Mouse (Mus musculus): ENCODE results near the gene Polm. TPM values are rescaled to one million over a fixed set of nuclear protein-coding genes. Genes with fewer than 3 reads are reported as not detected.
A peak's percentile ranks its signal among the peaks of the same experiment; 100 is the strongest.

Polm gene
- polyA plus RNA-seq, 1 experiment = 10.6 TPM

DNA sequence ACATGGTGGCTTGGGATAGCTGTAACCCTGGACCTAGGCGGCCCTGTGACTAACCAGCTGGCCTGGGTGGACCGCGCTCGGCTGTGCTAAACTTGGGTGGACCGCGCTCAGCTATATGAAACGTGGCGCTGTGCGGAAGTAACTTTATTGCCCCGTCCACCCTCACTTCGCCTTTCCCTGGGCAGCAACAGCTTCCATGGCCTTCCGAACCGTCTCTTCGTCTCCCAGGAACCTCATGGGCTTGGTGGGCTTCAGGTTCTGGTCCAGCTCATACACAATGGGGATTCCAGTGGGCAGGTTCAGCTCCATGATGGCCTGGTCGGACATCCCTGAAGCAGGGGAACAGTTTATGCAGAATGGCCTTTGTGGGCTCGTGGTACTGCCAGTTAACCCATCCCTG lies 36.3 kb downstream of the Polm start:
- no peaks in the 10 kb centered on the region; the same call in 1 of the 2 replicates for H3K4me1 ChIP-seq (ENCODE audit: control insufficient read depth, insufficient read depth, low read length)
- no peak overlapping the region for H3K27ac ChIP-seq (ENCODE audit: insufficient read depth, low read length)
- TF ChIP-seq CTCF (IDR thresholded peaks at IDR 0.05; ENCODE audit: extremely low read depth, insufficient read depth, low read length) (no peak), POLR2A (IDR thresholded peaks at IDR 0.05; ENCODE audit: extremely low read depth, insufficient read depth, low read length) (no peak)
- H3K4me3 ChIP-seq (ENCODE audit: insufficient read depth, low read length) = no peak overlapping the region

GRCm38 (mm10) chr11:5799621-5800490 lies 38.0 kb downstream of the Polm start:
- no peak for TF ChIP-seq CTCF (IDR thresholded peaks at IDR 0.05; ENCODE audit: extremely low read depth, insufficient read depth, low read length)
- TF ChIP-seq POLR2A (IDR thresholded peaks at IDR 0.05; ENCODE audit: extremely low read depth, insufficient read depth, low read length) = no peak
- no peak overlapping the region for H3K4me3 ChIP-seq (ENCODE audit: insufficient read depth, low read length)

DNA sequence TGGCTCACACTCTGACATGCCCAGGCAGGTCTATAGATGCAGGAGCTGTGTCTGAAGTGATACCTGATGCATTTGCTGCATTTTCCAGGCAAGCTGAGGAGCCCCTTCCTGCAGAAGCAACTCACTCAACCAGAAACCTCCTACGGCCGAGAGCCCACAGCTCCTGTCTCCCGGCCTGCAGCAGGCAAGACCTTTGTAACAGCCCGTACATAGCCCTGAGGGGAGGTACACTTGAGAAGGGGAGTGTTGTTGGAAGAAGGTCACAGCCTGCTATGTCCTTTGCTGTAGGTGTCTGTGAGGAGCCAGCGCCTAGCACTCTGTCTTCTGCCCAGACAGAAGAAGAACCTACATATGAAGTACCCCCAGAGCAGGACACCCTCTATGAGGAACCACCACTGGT lies 39.9 kb downstream of the Polm start:
- Histone ChIP-seq H3K27ac (ENCODE audit: insufficient read depth, low read length) (no peak overlapping the region), H3K4me3 (ENCODE audit: insufficient read depth, low read length) (no peak overlapping the region), H3K4me1 (ENCODE audit: control insufficient read depth, insufficient read depth, low read length) (no peaks in the 10 kb centered on the region; the same call in none of the 2 replicates)
- TF ChIP-seq POLR2A (IDR thresholded peaks at IDR 0.05; ENCODE audit: extremely low read depth, insufficient read depth, low read length) (no peak), CTCF (IDR thresholded peaks at IDR 0.05; ENCODE audit: extremely low read depth, insufficient read depth, low read length) (no peak)

More at GRCm38 (mm10) chr11:5799621-5800490, 38.0 kb downstream of the Polm start:
- Histone ChIP-seq H3K27ac (ENCODE audit: insufficient read depth, low read length) (no peak overlapping the region), H3K4me1 (ENCODE audit: control insufficient read depth, insufficient read depth, low read length) (no peaks in the 10 kb centered on the region; the same call in none of the 2 replicates)

DNA sequence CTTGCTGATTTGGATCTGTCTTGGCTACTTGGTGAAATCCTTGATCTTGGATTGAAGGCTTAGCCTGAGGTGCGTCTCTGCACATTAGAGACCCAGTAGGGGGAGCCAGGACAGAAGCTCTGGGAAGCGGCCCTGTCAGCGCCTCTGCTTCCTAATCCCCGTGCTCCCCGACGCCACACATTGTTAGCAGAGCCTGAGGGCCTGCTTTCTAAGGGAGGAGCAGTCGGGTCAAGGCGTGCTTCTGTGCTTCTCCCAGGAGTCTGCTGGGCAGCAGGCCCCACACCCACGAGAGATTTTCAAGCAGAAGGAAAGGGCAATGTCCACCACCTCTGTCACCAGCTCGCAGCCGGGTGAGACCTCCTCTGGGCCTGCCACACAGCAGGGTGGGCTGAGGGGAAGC lies 40.4 kb downstream of the Polm start:
- TF ChIP-seq POLR2A (IDR thresholded peaks at IDR 0.05; ENCODE audit: extremely low read depth, insufficient read depth, low read length) (no peak), CTCF (IDR thresholded peaks at IDR 0.05; ENCODE audit: extremely low read depth, insufficient read depth, low read length) (no peak)
- Histone ChIP-seq H3K4me1 (ENCODE audit: control insufficient read depth, insufficient read depth, low read length) (no peaks in the 10 kb centered on the region; the same call in none of the 2 replicates), H3K27ac (ENCODE audit: insufficient read depth, low read length) (no peak overlapping the region)

DNA sequence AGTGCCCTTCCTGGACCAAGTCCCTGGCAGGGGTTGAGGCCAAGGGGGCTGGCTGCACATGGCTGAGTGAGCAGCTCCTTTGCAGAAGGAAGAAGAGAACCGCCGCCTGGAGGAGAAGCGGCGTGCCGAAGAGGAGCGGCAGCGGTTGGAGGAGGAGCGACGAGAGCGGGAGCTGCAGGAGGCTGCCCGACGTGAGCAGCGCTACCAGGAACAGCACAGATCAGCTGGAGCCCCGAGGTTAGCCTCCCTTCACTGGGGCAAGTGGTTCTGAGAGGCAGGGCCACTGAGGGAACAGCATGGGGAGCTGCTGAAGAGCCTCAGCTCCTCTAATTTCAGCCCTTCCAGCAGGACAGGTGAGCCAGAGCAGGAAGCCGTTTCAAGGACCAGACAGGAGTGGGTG lies 40.9 kb downstream of the Polm start:
- no peak overlapping the region for H3K4me3 ChIP-seq (ENCODE audit: insufficient read depth, low read length)
- no peaks in the 10 kb centered on the region; the same call in 1 of the 2 replicates for H3K4me1 ChIP-seq (ENCODE audit: control insufficient read depth, insufficient read depth, low read length)
- no peak for TF ChIP-seq CTCF (IDR thresholded peaks at IDR 0.05; ENCODE audit: extremely low read depth, insufficient read depth, low read length)
- no peak for TF ChIP-seq POLR2A (IDR thresholded peaks at IDR 0.05; ENCODE audit: extremely low read depth, insufficient read depth, low read length)
- no peak overlapping the region for H3K27ac ChIP-seq (ENCODE audit: insufficient read depth, low read length)

More for the DNA sequence above, 40.4 kb downstream of the Polm start:
- no peak overlapping the region for H3K4me3 ChIP-seq (ENCODE audit: insufficient read depth, low read length)

DNA sequence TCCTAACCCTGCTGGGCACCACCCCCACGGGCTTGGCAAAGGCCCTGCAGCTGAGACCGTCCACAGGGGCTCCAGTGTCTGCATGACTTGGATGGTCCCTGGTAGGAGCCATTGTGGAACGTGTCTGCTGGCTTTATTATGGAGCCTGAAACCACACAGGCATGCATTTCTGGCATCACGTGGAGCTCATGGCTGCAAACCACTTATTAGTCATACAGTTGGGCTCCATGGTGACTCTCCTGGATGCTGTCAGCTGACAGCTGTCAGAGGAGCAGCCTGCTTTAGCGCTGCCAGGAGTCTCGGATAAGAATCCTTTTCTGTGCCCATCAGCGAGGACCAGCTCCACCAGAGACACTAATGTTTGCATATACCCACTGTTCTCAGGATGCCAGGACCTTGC lies 42.1 kb downstream of the Polm start:
- Histone ChIP-seq H3K4me3 (ENCODE audit: insufficient read depth, low read length) (no peak overlapping the region), H3K4me1 (ENCODE audit: control insufficient read depth, insufficient read depth, low read length) (no peaks in the 10 kb centered on the region; the same call in 1 of the 2 replicates), H3K27ac (ENCODE audit: insufficient read depth, low read length) (peak overlapping the region; percentile 81; the same call in 1 of the 2 replicates)
- TF ChIP-seq POLR2A (IDR thresholded peaks at IDR 0.05; ENCODE audit: extremely low read depth, insufficient read depth, low read length) (no peak), CTCF (IDR thresholded peaks at IDR 0.05; ENCODE audit: extremely low read depth, insufficient read depth, low read length) (no peak)

GRCm38 (mm10) chr11:5795290-5795689 lies 42.5 kb downstream of the Polm start:
- Histone ChIP-seq H3K27ac (ENCODE audit: insufficient read depth, low read length) (peak overlapping the region; percentile 81; the same call in 1 of the 2 replicates), H3K4me3 (ENCODE audit: insufficient read depth, low read length) (no peak overlapping the region), H3K4me1 (ENCODE audit: control insufficient read depth, insufficient read depth, low read length) (no peaks in the 10 kb centered on the region; the same call in 1 of the 2 replicates)
- TF ChIP-seq CTCF (IDR thresholded peaks at IDR 0.05; ENCODE audit: extremely low read depth, insufficient read depth, low read length) = no peak
- TF ChIP-seq POLR2A (IDR thresholded peaks at IDR 0.05; ENCODE audit: extremely low read depth, insufficient read depth, low read length) = no peak

DNA sequence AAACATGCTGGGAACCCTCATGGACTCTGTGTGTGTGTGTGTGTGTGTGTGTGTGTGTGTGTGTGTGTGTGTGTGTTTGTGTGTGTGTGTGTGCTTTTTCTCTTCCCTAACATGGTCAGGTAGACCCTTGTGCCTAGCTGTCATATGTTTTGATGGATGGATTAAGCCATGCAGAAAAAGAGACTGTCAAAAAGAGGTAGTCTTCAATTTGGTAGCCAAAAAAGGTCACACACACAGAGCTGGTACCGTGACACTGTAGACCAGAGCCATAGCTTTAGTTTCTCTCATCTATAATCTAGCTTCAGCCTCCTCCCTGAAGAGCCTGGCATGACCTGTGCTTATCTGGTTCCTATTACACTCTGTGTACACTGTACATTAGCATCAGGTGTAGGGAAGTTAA lies 47.4 kb downstream of the Polm start:
- Histone ChIP-seq H3K4me1 (ENCODE audit: control insufficient read depth, insufficient read depth, low read length) (peaks cover 4% of the 10 kb centered on the region), H3K27ac (ENCODE audit: insufficient read depth, low read length) (no peak overlapping the region), H3K4me3 (ENCODE audit: insufficient read depth, low read length) (no peak overlapping the region)
- TF ChIP-seq CTCF (IDR thresholded peaks at IDR 0.05; ENCODE audit: extremely low read depth, insufficient read depth, low read length) (no peak), POLR2A (IDR thresholded peaks at IDR 0.05; ENCODE audit: extremely low read depth, insufficient read depth, low read length) (no peak)

GRCm38 (mm10) chr11:5789754-5790333 lies 48.0 kb downstream of the Polm start:
- Histone ChIP-seq H3K4me1 (ENCODE audit: control insufficient read depth, insufficient read depth, low read length) (peaks cover 4% of the 10 kb centered on the region), H3K4me3 (ENCODE audit: insufficient read depth, low read length) (no peak overlapping the region), H3K27ac (ENCODE audit: insufficient read depth, low read length) (no peak overlapping the region)
- TF ChIP-seq CTCF (IDR thresholded peaks at IDR 0.05; ENCODE audit: extremely low read depth, insufficient read depth, low read length) (no peak), POLR2A (IDR thresholded peaks at IDR 0.05; ENCODE audit: extremely low read depth, insufficient read depth, low read length) (no peak)
